Comparison of ENCODE assay signal across 17 mouse cellular contexts in the genomic region with DNA sequence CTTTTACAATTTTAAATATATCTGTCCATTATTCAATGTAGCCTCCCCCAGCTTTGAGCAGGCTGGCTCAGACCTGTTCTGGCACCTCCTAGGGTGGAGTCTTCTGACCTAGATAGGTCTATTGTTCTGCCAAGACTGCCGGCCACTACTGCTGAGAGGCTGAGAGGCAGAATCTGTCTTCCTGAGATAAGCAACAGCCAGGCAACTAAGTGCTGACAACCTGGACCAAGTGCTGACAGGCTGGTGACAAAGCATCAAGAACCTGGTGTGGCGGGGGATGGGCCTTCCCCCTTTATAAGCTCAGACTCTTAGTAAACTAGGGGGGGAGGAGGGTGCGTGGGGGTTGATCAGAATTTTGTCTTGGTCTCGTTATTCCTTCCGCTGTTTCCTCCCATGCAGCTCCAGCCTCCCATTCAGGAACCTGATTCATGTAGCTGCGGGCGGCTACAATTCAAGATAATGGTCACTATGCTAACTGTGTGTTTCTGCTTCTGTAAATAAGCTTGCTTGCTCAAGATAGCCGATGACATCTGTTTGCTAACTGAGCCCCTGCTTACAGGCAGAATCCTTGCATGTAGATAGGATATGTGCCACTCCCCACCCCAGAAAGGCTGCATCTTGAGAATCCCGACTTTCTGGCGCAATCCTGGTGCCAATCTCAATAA. TPM values are rescaled to one million over a fixed set of nuclear protein-coding genes. Genes with fewer than 3 reads are reported as not detected.
A peak's percentile ranks its signal among the peaks of the same experiment; 100 is the strongest.
DNase-seq lines count a peak whose midpoint lies in the region; ATAC-seq lines count a peak whose summit lies in the region.
"Had no signal": no experiment of that assay in that cellular context is flagged by ENCODE, and none has a peak within 500 bp of the region (broad histone marks: within the 10 kb centered on the region; RNA-seq: fewer than 3 reads in every experiment).

No protein-coding gene starts in this region.

- WGBS in heart, embryonic 10.5 days = 59% methylated on average over 10 of the region's 10 CpGs
- WGBS in liver, embryonic 16.5 days (ENCODE audit: insufficient replicate concordance) = 39% methylated on average over 10 of the region's 10 CpGs
- WGBS in forebrain, embryonic 11.5 days = 83% methylated on average over 10 of the region's 10 CpGs

- no peaks in the 10 kb centered on the region for H3K9me3 ChIP-seq in heart, embryonic 10.5 days
- no peaks in the 10 kb centered on the region for H3K9me3 ChIP-seq in liver, embryonic 16.5 days (replicated peaks; ENCODE audit: control insufficient read depth, low read length)
- H3K9me3 ChIP-seq in forebrain, embryonic 11.5 days (ENCODE audit: control insufficient read depth, low read length) = no peaks in the 10 kb centered on the region
- H3K9me3 ChIP-seq: midbrain, embryonic 13.5 days had no signal

- no peaks in the 10 kb centered on the region for H3K36me3 ChIP-seq in heart, embryonic 10.5 days
- no peaks in the 10 kb centered on the region for H3K36me3 ChIP-seq in liver, embryonic 16.5 days (ENCODE audit: control insufficient read depth, insufficient read depth)
- no peaks in the 10 kb centered on the region for H3K36me3 ChIP-seq in forebrain, embryonic 11.5 days (ENCODE audit: control insufficient read depth, insufficient read depth, low read length)
- H3K36me3 ChIP-seq: midbrain, embryonic 13.5 days; neural tube, embryonic 12.5 days had no signal

- no peak overlapping the region for H3K4me3 ChIP-seq in heart, embryonic 10.5 days
- H3K4me3 ChIP-seq in liver, embryonic 16.5 days (ENCODE audit: low read depth, low read length) = no peak overlapping the region
- H3K4me3 ChIP-seq in forebrain, embryonic 11.5 days (ENCODE audit: low read depth, low read length) = no peak overlapping the region
- H3K4me3 ChIP-seq: midbrain, embryonic 13.5 days; neural tube, embryonic 12.5 days had no signal

- DNase-seq in heart, embryonic 10.5 days (ENCODE audit: low spot score) = peak; percentile 84
- no peak for DNase-seq in heart, adult 8-10 months (ENCODE audit: low spot score)
- DNase-seq in ZHBTc4 (ENCODE audit: low read depth, low spot score) = peak; percentile 76
- DNase-seq in forebrain, embryonic 11.5 days (ENCODE audit: low spot score) = no peak
- no peak for DNase-seq in adipocyte (ENCODE audit: low spot score)
- DNase-seq in embryo, embryonic 10 days (ENCODE audit: low spot score) = no peak
- DNase-seq: spleen, adult 18-20 months; thymus, postnatal 4 days had no signal

- peak; percentile 86 for ATAC-seq in common myeloid progenitor, adult 5-6 weeks (replicated peaks; ENCODE audit: low read depth, poor library complexity, severe bottlenecking)
- peak; percentile 68 for ATAC-seq in liver, embryonic 16.5 days (ENCODE audit: low read depth)
- ATAC-seq in forebrain, embryonic 11.5 days (replicated peaks; ENCODE audit: low FRiP score) = no peak
- ATAC-seq: inflammation-experienced regulatory T-cells, adult 6 months; lung, postnatal 0 days; midbrain, embryonic 13.5 days had no signal

- no peaks in the 10 kb centered on the region for H3K4me1 ChIP-seq in heart, embryonic 10.5 days
- H3K4me1 ChIP-seq in liver, embryonic 16.5 days (ENCODE audit: control insufficient read depth, low read depth, low read length) = no peaks in the 10 kb centered on the region
- no peaks in the 10 kb centered on the region for H3K4me1 ChIP-seq in forebrain, embryonic 11.5 days (replicated peaks; ENCODE audit: control insufficient read depth, insufficient read depth, low read length)
- H3K4me1 ChIP-seq: midbrain, embryonic 13.5 days; neural tube, embryonic 12.5 days had no signal

- no peak overlapping the region for H3K9ac ChIP-seq in liver, embryonic 16.5 days (ENCODE audit: low read depth, low read length)
- H3K9ac ChIP-seq in forebrain, embryonic 11.5 days (ENCODE audit: low read length) = no peak overlapping the region
- H3K9ac ChIP-seq: midbrain, embryonic 13.5 days; neural tube, embryonic 12.5 days had no signal

- H3K27ac ChIP-seq in heart, embryonic 10.5 days = no peak overlapping the region
- no peak overlapping the region for H3K27ac ChIP-seq in liver, embryonic 16.5 days (ENCODE audit: low read length)
- no peak overlapping the region for H3K27ac ChIP-seq in forebrain, embryonic 11.5 days (ENCODE audit: low read depth, low read length)
- H3K27ac ChIP-seq: midbrain, embryonic 13.5 days; neural tube, embryonic 12.5 days; stomach, postnatal 0 days had no signal

- H3K27me3 ChIP-seq in heart, embryonic 10.5 days (ENCODE audit: insufficient read depth, poor library complexity, severe bottlenecking) = 0 out of 2 replicates have a peak, but pooled peaks cover 4% of the 10 kb centered on the region
- H3K27me3 ChIP-seq in liver, embryonic 16.5 days (ENCODE audit: control insufficient read depth, insufficient read depth, low read depth, low read length) = no peaks in the 10 kb centered on the region
- H3K27me3 ChIP-seq in forebrain, embryonic 11.5 days (ENCODE audit: control insufficient read depth, insufficient read depth, low read length) = no peaks in the 10 kb centered on the region
- H3K27me3 ChIP-seq: midbrain, embryonic 13.5 days; neural tube, embryonic 12.5 days had no signal

- H3K4me2 ChIP-seq in liver, embryonic 16.5 days (ENCODE audit: low read depth, low read length) = no peak overlapping the region
- H3K4me2 ChIP-seq in forebrain, embryonic 11.5 days (ENCODE audit: low read depth, low read length, severe bottlenecking) = no peak overlapping the region
- H3K4me2 ChIP-seq: midbrain, embryonic 13.5 days; neural tube, embryonic 12.5 days had no signal

RNA-seq across cellular contexts. Expression of gene Il1b, which starts 50.1 kb away (rescaled TPM):
- not detected in 2 replicates for polyA plus RNA-seq in heart, embryonic 10.5 days (2016; fragmentation: Nextera tagmentation; extraction: Ambion mirVana)
- 1 to 10 TPM in 2 of 4 experiments, under 1 TPM in 2; 0.47 to 1.9 (median 1.0) TPM for total RNA-seq in heart, adult 8-10 months (2022)
- total RNA-seq in common myeloid progenitor, adult 5-6 weeks (2017) = 1.0 and 1.4 TPM in 2 replicates
- 0.11 and 0.42 TPM in 2 replicates for polyA plus RNA-seq in liver, embryonic 16.5 days (2015; fragmentation: Nextera tagmentation; extraction: Ambion mirVana)
- polyA plus RNA-seq in forebrain, embryonic 11.5 days (2014; fragmentation: Nextera tagmentation; extraction: Ambion mirVana) = not detected in 2 replicates
- total RNA-seq: gastrocnemius, adult 18-20 months; layer of hippocampus, postnatal 10 days had no signal
- polyA plus RNA-seq: midbrain, embryonic 13.5 days; neural tube, embryonic 12.5 days had no signal

Comparison
In these comparisons a context has a peak if more than half of its experiments do, and no peak if none do; other contexts are left out.
1. DNase-seq: peak in heart, embryonic 10.5 days (single experiment) and ZHBTc4 (single experiment); none in heart, adult 8-10 months (single experiment), forebrain, embryonic 11.5 days (single experiment), adipocyte (single experiment) and embryo, embryonic 10 days (single experiment).